Mouse (Mus musculus) brain, embryonic 14.5 days (tissue): ENCODE measurements around the gene Cd47.

Source experiments
- CTCF ChIP-seq: fragments of 200-500 bp; IDR thresholded peaks from 2 replicates; pipeline ENCODE4 v1.5.1; 2012; ENCODE audit warnings: inconsistent platforms, mild to moderate bottlenecking, moderate library complexity, borderline replicate concordance; ENCODE audit not compliant: insufficient read depth, insufficient read length; ENCODE audit errors: extremely low read depth
- POLR2A ChIP-seq: fragments of 200-500 bp; IDR thresholded peaks from 2 replicates; pipeline ENCODE4 v1.6.1; 2012; ENCODE audit warnings: mild to moderate bottlenecking, inconsistent platforms, borderline replicate concordance; ENCODE audit not compliant: poor library complexity, insufficient read depth, insufficient read length, severe bottlenecking; ENCODE audit errors: extremely low read depth

- TF ChIP-seq CTCF (no peak), POLR2A (no peak)
Observed at GRCm38 (mm10) chr16:49806920-49807319, 6.6 kb downstream of the Cd47 start.
